Mouse (Mus musculus): ENCODE measurements at regions not wholly inside any gene's neighbourhood (a gene's known extent, or its start where the extent isn't known, plus 50 kb on each side); places are given as distances from the start of the nearest gene placed in this dataset.

DNA sequence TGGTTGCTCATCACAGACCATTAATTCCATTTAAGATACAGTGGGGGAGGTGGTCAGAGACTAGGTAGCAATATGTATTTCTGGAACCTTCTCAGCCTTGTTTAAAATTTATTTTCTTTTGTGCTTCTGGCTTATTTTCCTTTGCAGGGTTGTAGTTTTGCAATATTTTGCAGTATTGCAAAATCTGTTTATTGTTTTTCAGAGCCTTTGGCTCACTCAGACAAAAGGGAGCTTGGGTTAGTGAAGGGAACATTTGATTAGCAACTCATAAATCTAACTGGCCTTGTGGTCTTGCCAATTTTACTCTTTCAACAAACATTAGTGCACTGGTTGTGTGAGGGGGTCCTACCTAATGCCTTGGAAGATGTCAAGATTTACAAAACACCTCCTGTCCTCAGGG is 121.7 kb downstream of the Fam43a start:
- DNase-seq: no peak
- no peak overlapping the region for H3K4me3 ChIP-seq
- peak overlapping the region; percentile 41; the same call in 1 of the 2 replicates for H3K27ac ChIP-seq
- intact Hi-C loops (cut with DNase I): no loop called here
- no peak for TF ChIP-seq CTCF (IDR thresholded peaks at IDR 0.05)

GRCm38 (mm10) chr16:30722372-30722771 is 122.8 kb downstream of the Fam43a start:
- peak; percentile 35 for DNase-seq
- H3K27ac ChIP-seq: peak overlapping the region; percentile 41
- intact Hi-C loops (cut with DNase I): no loop called here
- TF ChIP-seq CTCF (IDR thresholded peaks at IDR 0.05): no peak
- no peak overlapping the region; the same call in 1 of the 2 replicates for H3K4me3 ChIP-seq

- H3K4me3 ChIP-seq: no peak overlapping the region
- intact Hi-C loops (cut with DNase I): no loop called here
- peak; percentile 8 for DNase-seq
- no peak for TF ChIP-seq CTCF (IDR thresholded peaks at IDR 0.05)
- H3K27ac ChIP-seq: no peak overlapping the region
These were observed 125.1 kb downstream of the Fam43a start for GRCm38 (mm10) chr16:30724591-30724990.

GRCm38 (mm10) chr16:30732770-30733415 is 133.4 kb downstream of the Fam43a start:
- peak; percentile 10 for DNase-seq
- Histone ChIP-seq H3K4me3 (no peak overlapping the region), H3K27ac (peak overlapping the region; percentile 28; the same call in 1 of the 2 replicates)
- intact Hi-C loops (cut with DNase I): no loop called here
- no peak for TF ChIP-seq CTCF (IDR thresholded peaks at IDR 0.05)

DNA sequence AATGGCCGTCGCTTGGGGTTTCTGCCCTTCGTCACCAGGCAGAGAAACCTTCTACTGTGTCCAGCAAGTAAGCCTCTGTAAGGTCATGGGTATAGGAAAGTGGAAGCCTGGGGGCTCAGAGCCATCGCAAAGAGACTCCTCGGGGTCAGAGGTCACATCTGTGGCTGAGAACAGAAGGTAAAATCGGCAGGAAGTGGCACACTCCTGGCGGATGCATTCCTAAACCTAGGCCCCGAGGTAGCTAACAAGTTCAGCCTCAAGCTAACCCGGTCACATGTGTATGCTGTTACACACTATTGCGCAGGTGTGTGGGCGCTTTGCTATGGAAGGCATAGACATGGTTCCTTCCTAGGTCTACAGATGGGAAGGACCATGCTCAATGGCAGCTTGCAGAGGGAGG is 134.0 kb downstream of the Fam43a start:
- H3K27ac ChIP-seq: peak overlapping the region; percentile 28; the same call in 1 of the 2 replicates
- no peak for TF ChIP-seq CTCF (IDR thresholded peaks at IDR 0.05)
- no peak overlapping the region for H3K4me3 ChIP-seq
- no peak for DNase-seq
- intact Hi-C loops (cut with DNase I): no loop called here

- H3K4me3 ChIP-seq: no peak overlapping the region
- DNase-seq: no peak
- intact Hi-C loops (cut with DNase I): loop anchor here (5.0 kb wide), 2 partner anchors 43 to 133 kb away; no protein-coding TSS in a partner anchor
- no peak for TF ChIP-seq CTCF (IDR thresholded peaks at IDR 0.05)
- peak overlapping the region; percentile 93 for H3K27ac ChIP-seq
These were observed 135.8 kb downstream of the Fam43a start for GRCm38 (mm10) chr16:30735360-30735759.

GRCm38 (mm10) chr16:30735969-30736368 is 136.4 kb downstream of the Fam43a start:
- Histone ChIP-seq H3K4me3 (no peak overlapping the region), H3K27ac (peak overlapping the region; percentile 93)
- intact Hi-C loops (cut with DNase I): loop anchor here (5.0 kb wide), 2 partner anchors 44 to 134 kb away; no protein-coding TSS in a partner anchor
- TF ChIP-seq CTCF (IDR thresholded peaks at IDR 0.05): no peak
- no peak for DNase-seq

GRCm38 (mm10) chr16:30736662-30737326 is 137.3 kb downstream of the Fam43a start:
- intact Hi-C loops (cut with DNase I): loop anchor here (5.0 kb wide), 2 partner anchors 44 to 134 kb away; no protein-coding TSS in a partner anchor
- DNase-seq: peak; percentile 66
- H3K4me3 ChIP-seq: peak overlapping the region; percentile 49
- TF ChIP-seq CTCF (IDR thresholded peaks at IDR 0.05): no peak
- peak overlapping the region; percentile 93 for H3K27ac ChIP-seq

DNA sequence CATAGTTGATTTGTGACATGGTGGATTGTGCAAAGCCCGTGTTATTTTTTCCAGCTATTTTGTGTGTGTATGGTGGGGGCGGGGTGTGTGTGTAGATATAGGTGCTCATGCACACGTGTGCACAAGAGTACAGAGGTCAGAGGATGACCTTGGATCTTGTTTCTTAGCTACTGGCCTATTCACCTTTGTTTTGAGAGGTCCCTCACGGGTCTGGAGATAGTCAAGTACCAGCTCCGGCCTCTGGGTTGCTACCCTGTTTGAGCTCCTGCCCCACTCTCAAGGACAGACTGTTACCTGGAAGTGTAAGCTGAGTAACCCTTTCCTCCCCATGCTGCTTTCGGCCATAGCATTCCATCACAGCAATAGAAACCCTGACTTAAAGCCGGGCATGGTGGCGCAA is 138.0 kb downstream of the Fam43a start:
- TF ChIP-seq CTCF (IDR thresholded peaks at IDR 0.05): no peak
- intact Hi-C loops (cut with DNase I): loop anchor here (5.0 kb wide), 2 partner anchors 45 to 135 kb away; no protein-coding TSS in a partner anchor
- no peak for DNase-seq
- Histone ChIP-seq H3K27ac (peak overlapping the region; percentile 93), H3K4me3 (peak overlapping the region; percentile 49)

- no peak for TF ChIP-seq CTCF (IDR thresholded peaks at IDR 0.05)
- peak; percentile 34 for DNase-seq
- intact Hi-C loops (cut with DNase I): loop anchor here (5.0 kb wide), 3 partner anchors 47 to 137 kb away; no protein-coding TSS in a partner anchor
- H3K4me3 ChIP-seq: no peak overlapping the region
- no peak overlapping the region for H3K27ac ChIP-seq
These were observed 140.1 kb downstream of the Fam43a start for GRCm38 (mm10) chr16:30739651-30740050.

DNA sequence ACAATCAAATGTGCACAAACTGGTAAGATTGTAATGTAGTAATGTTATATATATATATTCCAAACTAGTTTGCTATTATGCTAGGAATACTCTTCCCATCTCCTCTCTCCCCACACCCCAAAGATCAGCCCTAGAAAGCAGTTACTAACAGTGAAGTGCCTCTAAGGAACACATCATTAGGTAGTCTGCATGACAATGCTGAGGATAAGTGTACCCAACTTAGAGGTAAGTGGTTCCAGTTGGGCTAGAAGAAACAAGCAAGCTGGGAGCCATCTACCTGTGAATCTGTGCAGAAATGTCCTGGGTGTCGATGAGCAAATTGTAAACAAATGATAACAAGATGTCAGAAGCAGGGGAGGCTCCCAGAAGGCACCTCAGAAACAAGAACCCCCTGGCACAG is 141.7 kb downstream of the Fam43a start:
- H3K27ac ChIP-seq: no peak overlapping the region
- H3K4me3 ChIP-seq: no peak overlapping the region
- intact Hi-C loops (cut with DNase I): loop anchor here (5.0 kb wide), 1 partner anchor 89 kb away; no protein-coding TSS in a partner anchor
- no peak for DNase-seq
- TF ChIP-seq CTCF (IDR thresholded peaks at IDR 0.05): no peak

DNA sequence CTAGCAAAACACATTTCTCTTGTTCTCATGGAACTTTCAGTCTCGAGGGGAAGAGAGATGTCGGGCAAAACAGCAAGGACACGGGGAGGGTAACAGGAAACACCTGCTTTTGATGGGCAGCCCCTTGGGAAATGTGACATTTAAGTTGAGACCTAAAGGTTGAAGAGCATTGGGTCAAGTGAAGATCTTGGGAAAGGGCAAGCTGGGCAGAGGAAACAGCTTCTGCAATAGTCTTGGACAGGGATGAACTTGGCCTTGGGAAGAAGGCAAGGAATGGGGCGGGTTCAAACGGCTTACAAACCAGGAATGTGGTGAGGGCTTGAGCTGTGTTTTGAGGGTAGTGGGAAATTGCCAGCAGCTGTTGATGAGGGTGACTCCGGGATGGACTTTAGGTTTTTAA is 143.0 kb downstream of the Fam43a start:
- no peak for TF ChIP-seq CTCF (IDR thresholded peaks at IDR 0.05)
- intact Hi-C loops (cut with DNase I): loop anchor here (5.0 kb wide), 1 partner anchor 90 kb away; no protein-coding TSS in a partner anchor
- no peak for DNase-seq
- Histone ChIP-seq H3K4me3 (no peak overlapping the region), H3K27ac (no peak overlapping the region)

GRCm38 (mm10) chr16:30743566-30743965 is 144.0 kb downstream of the Fam43a start:
- H3K4me3 ChIP-seq: no peak overlapping the region
- intact Hi-C loops (cut with DNase I): loop anchor here (5.0 kb wide), 1 partner anchor 91 kb away; no protein-coding TSS in a partner anchor
- no peak for DNase-seq
- no peak overlapping the region for H3K27ac ChIP-seq
- TF ChIP-seq CTCF (IDR thresholded peaks at IDR 0.05): no peak
